Mouse (Mus musculus): ENCODE results near the gene M1ap.

The M1ap gene

DNA sequence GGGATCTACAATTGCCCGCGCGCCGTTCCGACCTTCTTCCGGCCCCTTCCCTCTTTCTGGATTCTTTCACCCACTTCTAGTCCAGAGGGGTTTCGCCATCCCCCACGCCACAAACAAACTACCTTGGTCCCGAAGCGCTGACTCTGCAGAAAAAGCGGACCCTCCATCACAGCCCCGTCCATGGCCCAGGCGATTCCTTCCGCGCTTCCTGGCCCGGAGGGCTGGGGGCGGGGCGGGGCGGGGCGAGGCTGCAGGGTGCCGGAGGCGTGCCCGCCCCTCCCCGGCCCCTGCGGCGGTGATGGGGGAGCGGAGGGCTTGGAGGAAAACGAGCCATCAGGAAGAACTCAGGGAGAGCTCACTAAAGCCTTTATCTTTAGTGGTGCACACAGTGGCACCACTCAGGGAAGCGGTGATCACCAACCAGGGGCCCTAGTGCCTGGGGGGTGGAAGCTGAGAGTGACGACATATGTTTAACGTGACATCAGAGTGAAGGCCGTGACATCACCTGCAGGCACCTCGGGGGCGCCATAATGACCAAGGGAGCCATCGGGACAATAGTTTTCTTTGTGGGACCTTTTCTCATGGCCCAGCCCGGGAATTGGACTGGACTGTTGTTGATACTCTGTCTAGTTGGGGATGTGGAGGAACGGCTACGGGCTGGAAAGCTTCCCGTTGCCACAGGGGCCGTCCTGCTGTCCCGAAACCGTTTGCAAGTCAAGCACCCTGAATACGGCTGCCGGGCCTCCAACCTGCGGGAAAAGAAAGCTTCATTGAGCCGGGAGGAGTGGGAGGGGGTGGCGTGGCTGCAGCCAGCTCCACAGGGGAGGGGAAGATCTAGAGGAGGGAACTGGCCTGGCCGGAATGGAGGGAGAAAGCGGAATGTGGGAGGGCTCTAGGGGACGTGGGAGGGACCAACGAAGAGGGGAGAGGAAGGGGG, 86.8 kb downstream of the M1ap start, which contains the start of the genes Dok1 and Loxl3:
Dok1 (minus strand) TSS at position 223 of the 937 bp plus-strand sequence.
Loxl3 (plus strand) TSS at position 925 of the 937 bp plus-strand sequence.
- peak; percentile 93 for DNase-seq (ENCODE audit: low read depth)

DNA sequence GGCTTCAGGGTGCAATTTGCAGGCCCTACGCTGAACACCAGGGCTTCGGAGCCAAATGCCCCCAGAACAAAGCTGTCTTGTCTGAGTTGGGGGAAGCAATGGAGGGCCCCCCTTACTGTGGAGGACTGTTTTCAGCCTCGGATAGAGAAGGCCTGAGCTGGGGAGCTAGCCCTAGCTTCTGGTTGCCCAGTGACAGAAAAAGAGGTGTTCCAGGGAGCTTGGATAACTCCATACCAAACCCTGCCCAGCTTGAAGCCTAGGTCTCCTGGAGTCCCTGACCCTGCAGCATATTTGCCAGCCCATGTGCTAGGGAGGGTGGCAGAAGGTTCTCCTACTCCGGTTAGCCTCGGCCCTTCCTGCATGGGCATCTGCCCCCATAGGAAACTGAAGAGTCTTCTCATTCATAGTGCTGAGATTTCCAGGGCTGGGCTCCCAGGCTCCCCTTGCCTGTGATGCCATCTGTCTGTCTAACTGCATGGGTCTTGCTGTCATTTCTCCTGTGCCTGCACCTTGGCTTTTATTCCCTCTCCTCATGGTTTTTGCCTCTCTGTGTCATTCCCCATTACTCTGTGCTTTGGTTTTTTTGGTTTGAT, 87.9 kb downstream of the M1ap start:
- DNase-seq (ENCODE audit: low read depth), result peak; percentile 58

GRCm38 (mm10) chr6:83037188-83037587, 90.5 kb downstream of the M1ap start:
- DNase-seq (ENCODE audit: low read depth), result no peak

DNA sequence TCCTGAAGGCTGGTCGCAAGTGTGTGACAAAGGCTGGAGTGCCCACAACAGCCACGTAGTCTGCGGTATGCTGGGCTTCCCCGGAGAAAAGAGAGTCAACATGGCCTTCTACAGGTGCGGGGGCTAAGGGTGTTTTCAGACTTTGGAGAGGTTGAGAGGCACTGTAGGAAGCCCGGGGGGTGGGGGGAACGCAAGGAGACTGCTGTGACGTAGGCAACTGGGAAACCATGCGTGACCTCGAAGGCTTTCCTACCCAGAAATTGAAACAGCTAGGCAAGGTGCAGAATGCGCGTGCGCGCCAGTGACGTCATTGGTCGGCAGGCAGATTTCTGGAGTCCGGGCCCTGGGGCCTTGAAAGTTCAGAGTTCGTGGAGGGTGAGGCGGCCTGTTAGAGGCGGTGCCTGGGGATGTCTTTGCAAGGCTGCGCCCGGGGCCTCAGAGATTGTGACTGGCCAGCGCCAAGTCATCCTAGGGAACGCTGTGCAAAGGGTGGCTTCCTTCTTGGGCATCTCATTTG, 91.9 kb downstream of the M1ap start:
- no peak for DNase-seq (ENCODE audit: low read depth)

DNA sequence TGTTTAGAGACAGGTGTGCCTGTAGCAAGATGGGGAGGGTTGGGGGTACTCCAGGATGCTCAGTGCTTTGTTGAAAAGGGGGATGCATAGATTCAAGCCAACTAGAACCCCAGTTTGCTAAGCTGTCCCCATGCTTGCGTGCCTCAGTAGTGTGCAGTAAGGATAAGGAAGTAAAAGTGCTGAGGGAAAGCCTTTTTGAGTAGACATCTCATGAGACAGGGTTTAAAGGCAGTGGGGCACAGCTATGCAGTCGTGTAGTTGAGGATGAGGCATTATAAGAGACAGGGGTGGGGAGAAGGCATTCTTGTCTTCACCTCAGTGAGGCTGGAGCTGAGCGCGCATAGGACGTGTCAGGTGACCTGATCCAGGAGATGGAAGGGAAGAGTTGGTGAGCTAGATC, 93.9 kb downstream of the M1ap start:
- DNase-seq (ENCODE audit: low read depth), result no peak

DNA sequence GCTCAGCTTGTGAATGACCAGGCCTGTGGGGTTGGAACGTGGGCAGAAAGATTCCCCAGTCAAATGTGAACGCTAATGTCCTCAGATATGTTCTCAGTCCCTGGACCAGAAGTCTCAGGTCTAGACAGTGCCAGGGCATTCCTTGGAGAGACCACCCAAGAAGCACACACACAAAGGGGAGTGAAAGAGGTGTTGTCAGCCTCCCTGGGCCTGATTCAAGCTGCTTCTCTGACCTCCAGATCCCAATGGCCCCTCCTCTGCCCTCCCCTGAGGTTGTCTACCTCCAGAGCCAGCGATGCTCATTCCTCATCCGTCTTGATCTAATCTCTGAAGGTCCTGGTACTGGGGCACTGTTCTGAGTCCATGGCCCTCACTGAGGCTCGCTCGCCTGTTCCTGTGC, 96.9 kb downstream of the M1ap start:
- no peak for DNase-seq (ENCODE audit: low read depth)

DNA sequence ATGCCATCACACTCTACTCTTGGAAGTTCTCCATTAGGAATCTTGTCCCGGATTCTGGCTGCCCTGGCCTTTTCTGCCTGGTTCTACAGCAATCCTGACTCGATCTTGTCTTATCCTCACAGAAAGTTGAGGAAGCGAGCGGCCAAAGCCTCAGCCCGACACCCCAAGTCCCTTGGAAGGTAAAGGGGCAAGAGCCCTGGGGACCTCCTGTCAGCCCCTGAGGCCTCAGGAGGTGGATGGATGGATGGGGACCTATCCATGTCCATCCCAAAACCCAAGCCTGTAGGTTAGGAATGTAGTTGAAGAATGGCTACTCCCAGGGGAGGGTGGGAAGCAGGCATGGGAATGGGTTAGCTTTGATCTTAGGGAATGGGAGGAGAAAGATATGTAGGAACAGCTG, 97.3 kb downstream of the M1ap start:
- DNase-seq (ENCODE audit: low read depth), result no peak

- DNase-seq (ENCODE audit: low read depth), result no peak
These were observed 98.0 kb downstream of the M1ap start for GRCm38 (mm10) chr6:83044742-83045141.

- DNase-seq (ENCODE audit: low read depth), result no peak
These were observed 102.7 kb downstream of the M1ap start for GRCm38 (mm10) chr6:83049367-83049766.

DNA sequence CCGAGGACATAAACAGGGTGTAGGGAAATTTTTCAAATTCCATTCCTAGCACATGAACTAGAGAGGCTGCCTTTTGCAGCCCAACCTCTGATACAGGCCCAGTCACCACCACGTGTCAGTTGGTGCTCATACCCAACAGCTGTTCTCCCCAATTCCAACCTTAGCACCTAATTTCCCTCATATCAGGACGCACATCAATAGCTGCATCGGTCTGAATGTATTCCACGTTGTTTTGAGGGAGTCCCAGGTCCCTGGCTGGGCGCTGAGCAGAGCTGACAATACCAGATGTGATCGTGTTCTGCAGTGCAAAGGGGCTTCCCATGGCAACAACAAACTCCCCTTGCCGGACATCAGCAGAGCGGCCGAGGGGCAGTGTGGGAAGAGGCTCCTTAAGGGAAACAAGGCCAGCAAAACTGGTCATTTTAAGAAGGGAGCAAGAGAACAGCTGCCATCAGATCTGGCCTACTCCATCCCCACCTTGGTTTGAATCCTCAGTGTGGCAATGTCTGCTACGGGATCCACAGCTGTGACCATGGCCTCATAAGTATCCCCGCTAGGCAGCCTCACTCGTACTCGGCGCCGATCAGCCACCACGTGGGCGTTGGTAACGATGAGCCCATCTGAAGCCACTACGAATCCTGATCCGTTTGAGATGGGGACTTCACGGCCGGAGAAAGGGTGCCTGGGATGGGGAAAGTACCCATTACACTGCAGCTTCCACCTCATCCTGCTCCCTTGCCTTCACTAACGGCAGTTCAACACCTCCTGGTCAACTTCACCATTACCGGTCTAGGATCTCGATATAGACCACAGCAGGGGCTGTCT, 106.6 kb downstream of the M1ap start:
- DNase-seq (ENCODE audit: low read depth), result peak; percentile 73

GRCm38 (mm10) chr6:83054074-83054851, 107.6 kb downstream of the M1ap start, which contains the start of gene Aup1:
Gene Aup1 (plus strand): TSS chr6:83054521.
- DNase-seq (ENCODE audit: low read depth), result peak; percentile 100

GRCm38 (mm10) chr6:83054871-83055431, 108.2 kb downstream of the M1ap start, which contains the start of gene Htra2:
Gene Htra2 (minus strand): TSS chr6:83055273.
- peak; percentile 68 for DNase-seq (ENCODE audit: low read depth)

DNA sequence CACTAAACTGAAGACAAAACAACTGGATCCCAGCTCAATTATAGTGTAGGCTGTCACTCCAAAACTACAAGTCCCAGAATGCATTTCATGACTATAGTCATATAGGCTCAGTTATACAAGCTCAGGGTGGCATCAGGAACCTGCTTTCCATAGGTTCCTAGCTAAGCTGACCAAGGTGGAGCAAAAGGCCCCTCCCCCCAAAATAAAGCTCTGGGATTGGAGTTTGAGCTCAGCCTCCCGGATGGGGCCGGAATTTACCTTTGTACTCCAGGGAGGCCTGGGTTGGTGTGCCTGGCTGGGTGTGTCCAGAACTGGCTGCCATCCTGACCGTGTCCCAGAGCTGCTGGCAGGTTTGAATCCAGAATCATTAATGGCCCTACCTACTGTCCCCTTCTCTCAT, 111.1 kb downstream of the M1ap start, which contains the start of gene Dqx1:
Dqx1 (plus strand) TSS at position 55 of the 400 bp plus-strand sequence.
- no peak for DNase-seq (ENCODE audit: low read depth)

DNA sequence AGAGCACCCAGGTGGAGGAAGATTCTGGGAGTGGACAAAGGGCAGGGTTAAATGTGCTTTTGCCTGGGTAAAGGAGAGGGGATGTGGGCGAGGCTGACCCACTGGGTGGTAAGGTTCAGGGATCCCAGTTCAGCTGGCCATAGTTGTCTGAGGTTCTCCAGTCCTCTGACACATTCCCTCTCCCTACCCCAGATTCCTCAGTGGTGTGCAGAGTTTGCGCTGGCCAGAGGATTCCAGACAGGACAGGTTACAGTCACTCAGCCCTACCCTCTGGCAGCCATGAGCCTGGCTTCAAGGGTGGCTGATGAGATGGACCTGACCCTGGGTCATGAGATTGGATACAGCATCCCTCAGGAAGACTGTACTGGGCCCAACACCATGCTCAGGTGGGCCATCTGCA, 112.0 kb downstream of the M1ap start:
- no peak for DNase-seq (ENCODE audit: low read depth)

DNA sequence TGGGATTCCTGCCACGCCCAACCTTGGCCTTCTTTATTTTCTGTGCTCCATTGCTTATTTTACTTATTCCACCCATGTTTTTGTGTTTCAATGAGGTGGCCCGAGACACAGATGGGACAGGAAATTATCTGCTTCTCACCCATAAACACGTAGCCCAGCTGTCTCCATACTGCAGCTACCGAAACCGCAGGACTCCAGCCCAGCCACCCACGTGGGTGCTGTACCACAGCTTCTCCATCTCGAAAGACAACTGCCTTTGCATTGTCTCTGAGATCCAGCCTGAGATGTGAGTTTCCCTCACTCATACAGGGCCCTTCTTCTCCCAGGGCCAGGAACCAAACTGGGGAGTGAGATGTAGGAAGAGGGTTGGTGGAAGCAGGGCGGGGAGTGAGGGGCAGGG, 119.3 kb downstream of the M1ap start:
- DNase-seq (ENCODE audit: low read depth), result no peak

DNA sequence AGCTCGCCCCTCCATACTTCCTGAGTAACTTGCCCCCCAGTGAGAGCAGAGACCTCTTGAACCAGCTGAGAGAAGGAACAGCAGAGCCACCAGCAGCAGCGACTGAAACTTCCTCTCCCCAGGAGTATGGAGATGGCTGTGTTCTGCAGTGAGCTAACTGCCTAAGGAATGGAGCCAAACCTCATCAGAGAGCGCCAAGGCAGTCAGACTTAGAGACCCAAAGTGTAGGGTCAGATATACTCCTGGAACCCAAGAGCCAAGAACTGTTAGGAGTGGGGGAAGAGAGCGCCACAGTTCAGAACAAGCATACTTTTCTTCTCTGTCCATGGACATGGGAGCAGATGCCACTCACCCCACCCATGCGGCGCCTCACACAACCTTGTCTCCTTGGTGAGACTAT, 119.7 kb downstream of the M1ap start:
- peak; percentile 58 for DNase-seq (ENCODE audit: low read depth)

- no peak for DNase-seq (ENCODE audit: low read depth)
These were observed 121.5 kb downstream of the M1ap start for GRCm38 (mm10) chr6:83068221-83068620.

- no peak for DNase-seq (ENCODE audit: low read depth)
These were observed 122.2 kb downstream of the M1ap start for GRCm38 (mm10) chr6:83068706-83069487.

- DNase-seq (ENCODE audit: low read depth), result no peak
These were observed 123.0 kb downstream of the M1ap start for GRCm38 (mm10) chr6:83069488-83070246.

DNA sequence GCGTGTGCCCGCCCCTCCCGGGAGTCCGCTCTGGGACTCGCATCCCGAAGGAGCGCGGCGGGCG, 123.4 kb downstream of the M1ap start, which contains the start of gene Tlx2:
Tlx2 (minus strand) TSS at position 47 of the 64 bp plus-strand sequence.
- no peak for DNase-seq (ENCODE audit: low read depth)

All from NIH3T3 (cell line).